Mouse (Mus musculus): ENCODE results near the gene Glmp. TPM values are rescaled to one million over a fixed set of nuclear protein-coding genes. Genes with fewer than 3 reads are reported as not detected.
A peak's percentile ranks its signal among the peaks of the same experiment; 100 is the strongest.
"Not testable (repeated sequence)": the region's sequence is repeated elsewhere in the genome, so short reads cannot be mapped to it uniquely, and the experiment has no call there.

The Glmp gene
- polyA plus RNA-seq (2014; fragmentation: Nextera tagmentation; extraction: Ambion mirVana), result 127 and 131 TPM in 2 replicates

- Histone ChIP-seq H3K27me3 (replicated peaks; ENCODE audit: control insufficient read depth, insufficient read depth, low read length) (no peaks in the 10 kb centered on the region), H3K4me2 (ENCODE audit: low read depth, low read length) (peak within 1 kb of the TSS; percentile 65), H3K9me3 (ENCODE audit: control insufficient read depth, low read length) (no peaks in the 10 kb centered on the region), H3K4me1 (ENCODE audit: control insufficient read depth, insufficient read depth, low read length) (peaks cover 7% of the 10 kb centered on the region; the same call in 1 of the 2 replicates), H3K9ac (ENCODE audit: low read depth, low read length) (peak within 1 kb of the TSS; percentile 81), H3K4me3 (ENCODE audit: low read depth, low read length) (peak within 1 kb of the TSS; percentile 86), H3K27ac (replicated peaks; ENCODE audit: low read depth, low read length) (no peak within 1 kb of the TSS), H3K36me3 (ENCODE audit: control insufficient read depth, insufficient read depth, low read length) (peaks cover 65% of the 10 kb centered on the region)
- DNase-seq (ENCODE audit: low spot score) (peak; percentile 93), ATAC-seq (ENCODE audit: low read depth) (peak; percentile 86)
- WGBS, result under 1% methylated on average over 10 of the region's 10 CpGs
Measured at GRCm38 (mm10) chr3:88324951-88325405, at the start of gene Glmp. Glmp (plus strand) TSS chr3:88325023.

- Histone ChIP-seq H3K4me2 (ENCODE audit: low read depth, low read length) (no peak overlapping the region), H3K9me3 (ENCODE audit: control insufficient read depth, low read length) (no peaks in the 10 kb centered on the region), H3K27me3 (replicated peaks; ENCODE audit: control insufficient read depth, insufficient read depth, low read length) (no peaks in the 10 kb centered on the region), H3K36me3 (ENCODE audit: control insufficient read depth, insufficient read depth, low read length) (no peaks in the 10 kb centered on the region), H3K4me3 (ENCODE audit: low read depth, low read length) (no peak overlapping the region), H3K4me1 (ENCODE audit: control insufficient read depth, insufficient read depth, low read length) (no peaks in the 10 kb centered on the region), H3K9ac (ENCODE audit: low read depth, low read length) (no peak overlapping the region), H3K27ac (replicated peaks; ENCODE audit: low read depth, low read length) (no peak overlapping the region)
- 85% methylated on average over 2 of the region's 2 CpGs for WGBS
- DNase-seq (ENCODE audit: low spot score) (no peak), ATAC-seq (ENCODE audit: low read depth) (no peak)
Measured at GRCm38 (mm10) chr3:88276121-88276520, 48.7 kb upstream of the Glmp start.

GRCm38 (mm10) chr3:88276529-88277143 is 48.2 kb upstream of the Glmp start:
- H3K9ac ChIP-seq (ENCODE audit: low read depth, low read length), result no peak overlapping the region
- DNase-seq (ENCODE audit: low spot score) (peak; percentile 28), ATAC-seq (ENCODE audit: low read depth) (no peak)
- H3K36me3 ChIP-seq (ENCODE audit: control insufficient read depth, insufficient read depth, low read length), result no peaks in the 10 kb centered on the region
- no peaks in the 10 kb centered on the region for H3K27me3 ChIP-seq (replicated peaks; ENCODE audit: control insufficient read depth, insufficient read depth, low read length)
- no peak overlapping the region for H3K4me3 ChIP-seq (ENCODE audit: low read depth, low read length)
- no peaks in the 10 kb centered on the region for H3K9me3 ChIP-seq (ENCODE audit: control insufficient read depth, low read length)
- no peak overlapping the region for H3K4me2 ChIP-seq (ENCODE audit: low read depth, low read length)
- H3K4me1 ChIP-seq (ENCODE audit: control insufficient read depth, insufficient read depth, low read length), result no peaks in the 10 kb centered on the region
- no peak overlapping the region for H3K27ac ChIP-seq (replicated peaks; ENCODE audit: low read depth, low read length)
- WGBS, result 39% methylated on average over 7 of the region's 7 CpGs

GRCm38 (mm10) chr3:88280035-88280434 is 44.8 kb upstream of the Glmp start:
- no peaks in the 10 kb centered on the region for H3K36me3 ChIP-seq (ENCODE audit: control insufficient read depth, insufficient read depth, low read length)
- H3K4me1 ChIP-seq (ENCODE audit: control insufficient read depth, insufficient read depth, low read length), result no peaks in the 10 kb centered on the region
- H3K4me3 ChIP-seq (ENCODE audit: low read depth, low read length), result no peak overlapping the region
- WGBS, result 89% methylated on average over 2 of the region's 2 CpGs
- no peak for DNase-seq (ENCODE audit: low spot score)
- H3K27me3 ChIP-seq (replicated peaks; ENCODE audit: control insufficient read depth, insufficient read depth, low read length), result no peaks in the 10 kb centered on the region
- no peak overlapping the region for H3K9ac ChIP-seq (ENCODE audit: low read depth, low read length)
- no peak for ATAC-seq (ENCODE audit: low read depth)
- H3K9me3 ChIP-seq (ENCODE audit: control insufficient read depth, low read length), result no peaks in the 10 kb centered on the region
- H3K27ac ChIP-seq (replicated peaks; ENCODE audit: low read depth, low read length), result no peak overlapping the region
- H3K4me2 ChIP-seq (ENCODE audit: low read depth, low read length), result no peak overlapping the region

GRCm38 (mm10) chr3:88281141-88281916 is 43.5 kb upstream of the Glmp start:
- ATAC-seq (ENCODE audit: low read depth); H3K27ac ChIP-seq (replicated peaks; ENCODE audit: low read depth, low read length); DNase-seq (ENCODE audit: low spot score); H3K4me2 ChIP-seq (ENCODE audit: low read depth, low read length); H3K36me3 ChIP-seq (ENCODE audit: control insufficient read depth, insufficient read depth, low read length); H3K9ac ChIP-seq (ENCODE audit: low read depth, low read length); H3K9me3 ChIP-seq (ENCODE audit: control insufficient read depth, low read length); H3K4me1 ChIP-seq (ENCODE audit: control insufficient read depth, insufficient read depth, low read length); H3K4me3 ChIP-seq (ENCODE audit: low read depth, low read length); H3K27me3 ChIP-seq (replicated peaks; ENCODE audit: control insufficient read depth, insufficient read depth, low read length): not testable (repeated sequence)
- 67% methylated on average over 11 of the region's 11 CpGs for WGBS

GRCm38 (mm10) chr3:88284815-88285564 is 39.8 kb upstream of the Glmp start:
- ATAC-seq (ENCODE audit: low read depth); H3K27ac ChIP-seq (replicated peaks; ENCODE audit: low read depth, low read length); H3K4me1 ChIP-seq (ENCODE audit: control insufficient read depth, insufficient read depth, low read length); H3K9me3 ChIP-seq (ENCODE audit: control insufficient read depth, low read length); H3K4me2 ChIP-seq (ENCODE audit: low read depth, low read length); H3K36me3 ChIP-seq (ENCODE audit: control insufficient read depth, insufficient read depth, low read length); H3K27me3 ChIP-seq (replicated peaks; ENCODE audit: control insufficient read depth, insufficient read depth, low read length); H3K9ac ChIP-seq (ENCODE audit: low read depth, low read length); DNase-seq (ENCODE audit: low spot score); H3K4me3 ChIP-seq (ENCODE audit: low read depth, low read length): not testable (repeated sequence)
- WGBS, result 93% methylated on average over 14 of the region's 14 CpGs

DNA sequence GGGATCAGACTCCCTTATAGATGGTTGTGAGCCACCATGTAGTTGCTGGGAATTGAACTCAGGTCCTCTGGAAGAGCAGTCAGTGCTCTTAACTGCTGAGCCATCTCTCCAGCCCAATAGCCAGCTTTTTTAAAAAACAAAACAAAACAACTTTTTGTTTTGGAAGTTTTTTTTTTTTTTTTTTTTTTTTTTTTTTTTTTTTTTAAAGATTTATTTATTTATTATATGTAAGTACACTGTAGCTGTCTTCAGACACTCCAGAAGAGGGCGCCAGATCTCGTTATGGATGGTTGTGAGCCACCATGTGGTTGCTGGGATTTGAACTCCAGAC is 39.3 kb upstream of the Glmp start:
- ATAC-seq (ENCODE audit: low read depth); DNase-seq (ENCODE audit: low spot score); H3K9ac ChIP-seq (ENCODE audit: low read depth, low read length); H3K36me3 ChIP-seq (ENCODE audit: control insufficient read depth, insufficient read depth, low read length); H3K4me3 ChIP-seq (ENCODE audit: low read depth, low read length); H3K9me3 ChIP-seq (ENCODE audit: control insufficient read depth, low read length); H3K27me3 ChIP-seq (replicated peaks; ENCODE audit: control insufficient read depth, insufficient read depth, low read length); H3K27ac ChIP-seq (replicated peaks; ENCODE audit: low read depth, low read length); H3K4me2 ChIP-seq (ENCODE audit: low read depth, low read length); H3K4me1 ChIP-seq (ENCODE audit: control insufficient read depth, insufficient read depth, low read length): not testable (repeated sequence)
- no CpG with 5 or more reads among the region's 2 CpGs for WGBS

GRCm38 (mm10) chr3:88287110-88287509 is 37.7 kb upstream of the Glmp start, which contains the start of gene Gm38392:
Gm38392 (minus strand) TSS chr3:88287210.
- no peak for ATAC-seq (ENCODE audit: low read depth)
- Histone ChIP-seq H3K9me3 (ENCODE audit: control insufficient read depth, low read length) (no peaks in the 10 kb centered on the region), H3K9ac (ENCODE audit: low read depth, low read length) (no peak within 1 kb of the TSS), H3K4me2 (ENCODE audit: low read depth, low read length) (no peak within 1 kb of the TSS), H3K27ac (replicated peaks; ENCODE audit: low read depth, low read length) (no peak within 1 kb of the TSS), H3K27me3 (replicated peaks; ENCODE audit: control insufficient read depth, insufficient read depth, low read length) (no peaks in the 10 kb centered on the region), H3K4me1 (ENCODE audit: control insufficient read depth, insufficient read depth, low read length) (no peaks in the 10 kb centered on the region), H3K4me3 (ENCODE audit: low read depth, low read length) (no peak within 1 kb of the TSS), H3K36me3 (ENCODE audit: control insufficient read depth, insufficient read depth, low read length) (no peaks in the 10 kb centered on the region)
- 91% methylated on average over 4 of the region's 4 CpGs for WGBS
- no peak for DNase-seq (ENCODE audit: low spot score)
